Mouse (Mus musculus) G1E (cell line): ENCODE results near the gene Clint1.

ENCODE experiments used
- CTCF ChIP-seq: IDR thresholded peaks from 2 replicates; pipeline ENCODE4 v1.5.1; 2012; ENCODE audit warnings: low read depth, low read length, inconsistent platforms, mixed read lengths
- POLR2AphosphoS5 ChIP-seq: IDR thresholded peaks from 2 replicates; pipeline ENCODE4 v1.6.1; 2012; ENCODE audit warnings: low read depth, low read length, inconsistent platforms; ENCODE audit not compliant: insufficient replicate concordance

GRCm38 (mm10) chr11:45942281-45942680 lies 90.4 kb downstream of the Clint1 start:
- TF ChIP-seq POLR2AphosphoS5 (no peak), CTCF (no peak)
